Mouse (Mus musculus) G1E (cell line): ENCODE results near the gene Cldn4. TPM values are rescaled to one million over a fixed set of nuclear protein-coding genes. Genes with fewer than 3 reads are reported as not detected.

ENCODE experiments used
- ATAC-seq: 2 replicates; pipeline ENCODE4 v1.8.0; 2016; ENCODE audit warnings: mild to moderate bottlenecking; ENCODE audit not compliant: insufficient number of reproducible peaks, poor library complexity, low FRiP score, severe bottlenecking; ENCODE audit errors: extremely low read depth
- DNase-seq: peaks from one replicate; pipeline ENCODE4 v3.0.0; 2012; ENCODE audit warnings: low spot score
- H3K27me3 ChIP-seq: 2 replicates; pipeline ENCODE4 v1.6.1; 2012; ENCODE audit warnings: mild to moderate bottlenecking, low read length, inconsistent platforms; ENCODE audit not compliant: insufficient read depth
- H3K36me3 ChIP-seq: replicated peaks from 2 replicates; pipeline ENCODE3; 2012; ENCODE audit warnings: mild to moderate bottlenecking, inconsistent platforms
- H3K4me1 ChIP-seq: 2 replicates; pipeline ENCODE4 v1.6.1; 2012; ENCODE audit warnings: low read depth, low read length, inconsistent platforms, mixed read lengths; ENCODE audit not compliant: insufficient read depth
- H3K4me3 ChIP-seq: 2 replicates; pipeline ENCODE4 v1.5.1; 2012; ENCODE audit warnings: low read depth, mild to moderate bottlenecking, inconsistent platforms, low read length, moderate library complexity, mixed read lengths
- H3K9me3 ChIP-seq: replicated peaks from 2 replicates; pipeline ENCODE4 v1.6.1; 2012; ENCODE audit warnings: inconsistent platforms
- CTCF ChIP-seq: IDR thresholded peaks from 2 replicates; pipeline ENCODE4 v1.5.1; 2012; ENCODE audit warnings: low read depth, low read length, inconsistent platforms, mixed read lengths
- GATA1 ChIP-seq: IDR thresholded peaks from 2 replicates; pipeline ENCODE4 v1.6.1; 2012; ENCODE audit warnings: borderline replicate concordance, low read length, inconsistent platforms, mixed read lengths
- GATA2 ChIP-seq: IDR thresholded peaks from 2 replicates; pipeline ENCODE4 v1.6.1; 2012; ENCODE audit warnings: low read depth, low read length, inconsistent platforms, borderline replicate concordance
- POLR2AphosphoS5 ChIP-seq: IDR thresholded peaks from 2 replicates; pipeline ENCODE4 v1.6.1; 2012; ENCODE audit warnings: low read depth, low read length, inconsistent platforms; ENCODE audit not compliant: insufficient replicate concordance
- TAL1 ChIP-seq: conservative IDR thresholded peaks from 2 replicates; pipeline ENCODE4 v1.6.1; 2012; ENCODE audit warnings: low read depth, low read length, inconsistent platforms, mixed read lengths
- polyA plus RNA-seq: library from polyadenylated mRNA; stranded (reverse); fragments of >175 nt; gene quantifications from 2 replicates; pipeline ENCODE4 v1.2.3, GENCODE M21; 2012
- total RNA-seq, 2 experiments: library from RNA; stranded (forward) in 1 of 2; stranded (reverse) in 1 of 2; fragments of 200-1000 nt in 1 of 2; fragments of >200 nt in 1 of 2; fragmentation: Nextera tagmentation in 1 of 2; gene quantifications; 2 replicates each; pipeline ENCODE4 v1.2.3; 2014 to 2017

The Cldn4 gene
- total and polyA plus RNA-seq, 3 experiments = 0.22 TPM; not detected in 2

GRCm38 (mm10) chr5:134895291-134895690 is 51.4 kb downstream of the Cldn4 start:
- DNase-seq (no peak), ATAC-seq (no peak)
- Histone ChIP-seq H3K4me3 (no peak overlapping the region), H3K27me3 (peaks cover 36% of the 10 kb centered on the region), H3K9me3 (0 out of 2 replicates have a peak, but pooled peaks cover 3% of the 10 kb centered on the region), H3K4me1 (no peaks in the 10 kb centered on the region), H3K36me3 (no peaks in the 10 kb centered on the region)
- TF ChIP-seq TAL1 (no peak), GATA2 (no peak), CTCF (no peak), GATA1 (no peak), POLR2AphosphoS5 (no peak)

Other genes with a start within 250 kb of the Cldn4 start
- gene Eln, start 199.6 kb downstream of the Cldn4 start, total RNA-seq (2014; fragmentation: Nextera tagmentation) = not detected in 2 replicates
- gene Eln, start 199.6 kb downstream of the Cldn4 start, total RNA-seq (2017) = 0.06 and 0.22 TPM in 2 replicates
- gene Eln, start 199.6 kb downstream of the Cldn4 start, polyA plus RNA-seq = not detected in 2 replicates
- gene Tmem270, start 40.2 kb downstream of the Cldn4 start, total RNA-seq (2014; fragmentation: Nextera tagmentation) = not detected in 2 replicates
- not detected in 2 replicates for gene Tmem270, start 40.2 kb downstream of the Cldn4 start, total RNA-seq (2017)
- not detected in 2 replicates for gene Tmem270, start 40.2 kb downstream of the Cldn4 start, polyA plus RNA-seq
- gene Cldn13, start 31.4 kb downstream of the Cldn4 start, total RNA-seq (2014; fragmentation: Nextera tagmentation) = 41.2 TPM in 1 of 2 replicates, not detected in the other
- gene Cldn13, start 31.4 kb downstream of the Cldn4 start, total RNA-seq (2017) = 1.9 and 2.3 TPM in 2 replicates
- gene Cldn13, start 31.4 kb downstream of the Cldn4 start, polyA plus RNA-seq = not detected in 2 replicates
- gene Mettl27, start 14.6 kb downstream of the Cldn4 start, total RNA-seq (2014; fragmentation: Nextera tagmentation) = 10.3 and 11.7 TPM in 2 replicates
- gene Mettl27, start 14.6 kb downstream of the Cldn4 start, total RNA-seq (2017) = 4.8 and 6.6 TPM in 2 replicates
- gene Mettl27, start 14.6 kb downstream of the Cldn4 start, polyA plus RNA-seq = 4.6 and 5.6 TPM in 2 replicates
- gene Cldn3, start 39.3 kb upstream of the Cldn4 start, total RNA-seq (2014; fragmentation: Nextera tagmentation) = not detected in 2 replicates
- gene Cldn3, start 39.3 kb upstream of the Cldn4 start, total RNA-seq (2017) = not detected in 2 replicates
- gene Cldn3, start 39.3 kb upstream of the Cldn4 start, polyA plus RNA-seq = 0.87 and 0.98 TPM in 2 replicates
- gene Abhd11, start 62.2 kb upstream of the Cldn4 start, total RNA-seq (2014; fragmentation: Nextera tagmentation) = 21.7 and 36.1 TPM in 2 replicates
- 37.2 and 45.1 TPM in 2 replicates for gene Abhd11, start 62.2 kb upstream of the Cldn4 start, total RNA-seq (2017)
- gene Abhd11, start 62.2 kb upstream of the Cldn4 start, polyA plus RNA-seq = 61.2 and 65.9 TPM in 2 replicates
- 3.1 and 4.1 TPM in 2 replicates for gene Stx1a, start 76.5 kb upstream of the Cldn4 start, total RNA-seq (2014; fragmentation: Nextera tagmentation)
- gene Stx1a, start 76.5 kb upstream of the Cldn4 start, total RNA-seq (2017) = 2.9 and 3.3 TPM in 2 replicates
- 5.6 and 5.9 TPM in 2 replicates for gene Stx1a, start 76.5 kb upstream of the Cldn4 start, polyA plus RNA-seq
- 17.3 and 25.7 TPM in 2 replicates for gene Dnajc30, start 117.3 kb upstream of the Cldn4 start, total RNA-seq (2014; fragmentation: Nextera tagmentation)
- gene Dnajc30, start 117.3 kb upstream of the Cldn4 start, total RNA-seq (2017) = 8.0 and 8.7 TPM in 2 replicates
- gene Dnajc30, start 117.3 kb upstream of the Cldn4 start, polyA plus RNA-seq = 51.3 and 67.6 TPM in 2 replicates
- gene Bud23, start 118.0 kb upstream of the Cldn4 start, total RNA-seq (2014; fragmentation: Nextera tagmentation) = 67.0 and 73.0 TPM in 2 replicates
- gene Bud23, start 118.0 kb upstream of the Cldn4 start, total RNA-seq (2017) = 79.3 and 110 TPM in 2 replicates
- gene Bud23, start 118.0 kb upstream of the Cldn4 start, polyA plus RNA-seq = 176 and 203 TPM in 2 replicates
- gene Vps37d, start 131.3 kb upstream of the Cldn4 start, total RNA-seq (2014; fragmentation: Nextera tagmentation) = not detected in 2 replicates
- gene Vps37d, start 131.3 kb upstream of the Cldn4 start, total RNA-seq (2017) = not detected in 2 replicates
- gene Vps37d, start 131.3 kb upstream of the Cldn4 start, polyA plus RNA-seq = 0.41 and 0.72 TPM in 2 replicates
- not detected in 2 replicates for gene Mlxipl, start 143.0 kb upstream of the Cldn4 start, total RNA-seq (2014; fragmentation: Nextera tagmentation)
- gene Mlxipl, start 143.0 kb upstream of the Cldn4 start, total RNA-seq (2017) = 0.06 and 0.22 TPM in 2 replicates
- gene Mlxipl, start 143.0 kb upstream of the Cldn4 start, polyA plus RNA-seq = not detected in 2 replicates
- 27.9 and 37.2 TPM in 2 replicates for gene Tbl2, start 202.7 kb upstream of the Cldn4 start, total RNA-seq (2014; fragmentation: Nextera tagmentation)
- gene Tbl2, start 202.7 kb upstream of the Cldn4 start, total RNA-seq (2017) = 21.5 and 25.1 TPM in 2 replicates
- 18.2 and 22.5 TPM in 2 replicates for gene Tbl2, start 202.7 kb upstream of the Cldn4 start, polyA plus RNA-seq
- gene Bcl7b, start 221.3 kb upstream of the Cldn4 start, total RNA-seq (2014; fragmentation: Nextera tagmentation) = 33.6 and 54.5 TPM in 2 replicates
- 23.5 and 27.9 TPM in 2 replicates for gene Bcl7b, start 221.3 kb upstream of the Cldn4 start, total RNA-seq (2017)
- gene Bcl7b, start 221.3 kb upstream of the Cldn4 start, polyA plus RNA-seq = 51.1 and 52.4 TPM in 2 replicates
- 223 and 232 TPM in 2 replicates for gene Baz1b, start 240.3 kb upstream of the Cldn4 start, total RNA-seq (2014; fragmentation: Nextera tagmentation)
- 159 and 187 TPM in 2 replicates for gene Baz1b, start 240.3 kb upstream of the Cldn4 start, total RNA-seq (2017)
- 65.7 and 67.9 TPM in 2 replicates for gene Baz1b, start 240.3 kb upstream of the Cldn4 start, polyA plus RNA-seq